Mouse (Mus musculus): ENCODE results near the gene Zscan2.
"Not testable (repeated sequence)": the region's sequence is repeated elsewhere in the genome, so short reads cannot be mapped to it uniquely, and the experiment has no call there.

Gene Zscan2

GRCm38 (mm10) chr7:80860729-80861274 is at the start of gene Zscan2:
Zscan2 (plus strand) TSS chr7:80860920.
- peak; percentile 95 for DNase-seq (ENCODE audit: low read depth)

DNA sequence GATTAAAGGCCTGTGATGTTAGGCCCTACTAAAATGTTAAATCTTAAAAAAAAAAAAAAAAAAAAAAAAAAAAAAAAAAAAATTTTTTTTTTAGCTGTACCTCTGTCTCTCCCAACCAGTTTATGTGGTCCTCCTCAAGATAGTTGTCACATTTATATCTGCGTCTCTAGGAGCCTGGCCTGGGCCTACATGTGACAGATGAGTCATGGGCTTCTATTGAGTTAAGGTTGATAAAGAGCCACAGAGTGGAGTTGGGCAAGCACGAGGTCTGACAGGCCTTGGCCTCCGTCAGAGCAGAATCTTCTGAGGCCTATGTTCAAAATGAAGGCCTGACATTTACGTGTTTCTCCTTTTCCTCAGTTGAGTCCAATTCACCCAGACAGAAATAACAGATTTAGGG is 47.3 kb upstream of the Zscan2 start:
- no peak for DNase-seq (ENCODE audit: low read depth)

DNA sequence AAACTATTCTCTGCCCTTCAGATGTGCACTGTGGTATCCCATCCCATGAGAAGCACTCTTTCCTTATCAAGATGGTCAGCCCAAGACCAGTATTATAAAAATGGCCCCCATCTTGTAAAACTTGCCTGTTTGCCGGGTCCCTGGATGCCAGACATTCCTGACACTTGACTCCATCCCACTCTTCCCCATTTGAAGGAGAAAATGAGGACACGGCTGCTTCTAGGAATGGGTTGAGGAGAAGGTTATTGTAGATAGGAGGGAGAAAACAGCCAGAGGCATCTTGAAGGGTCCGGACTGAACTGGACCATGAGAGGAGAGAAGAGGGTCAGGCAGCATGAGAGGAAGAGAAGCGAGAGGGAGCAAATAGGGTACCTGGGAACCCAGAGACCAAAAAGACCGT is 44.1 kb upstream of the Zscan2 start:
- no peak for DNase-seq (ENCODE audit: low read depth)

GRCm38 (mm10) chr7:80820838-80821237 is 39.9 kb upstream of the Zscan2 start:
- no peak for DNase-seq (ENCODE audit: low read depth)

DNA sequence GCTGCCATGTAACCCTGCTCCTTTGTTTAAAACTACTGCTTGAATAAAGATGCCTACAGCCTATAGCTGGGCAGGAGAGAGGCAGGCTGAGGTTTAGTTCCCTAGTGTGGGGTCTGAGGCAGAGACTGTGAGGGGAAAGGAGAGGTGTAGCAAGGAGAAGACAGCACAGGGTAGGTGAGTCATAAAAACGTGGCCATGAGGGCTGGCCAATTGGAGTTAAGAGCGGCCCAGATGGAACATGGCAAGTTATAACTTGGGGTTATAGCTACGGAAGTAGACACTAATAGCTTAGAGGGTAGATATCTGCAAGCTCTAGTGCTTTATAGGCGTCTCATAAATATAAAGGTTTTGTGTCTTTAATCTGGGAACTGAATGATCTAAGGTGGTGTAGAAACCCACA is 37.5 kb upstream of the Zscan2 start:
- DNase-seq (ENCODE audit: low read depth) = no peak

DNA sequence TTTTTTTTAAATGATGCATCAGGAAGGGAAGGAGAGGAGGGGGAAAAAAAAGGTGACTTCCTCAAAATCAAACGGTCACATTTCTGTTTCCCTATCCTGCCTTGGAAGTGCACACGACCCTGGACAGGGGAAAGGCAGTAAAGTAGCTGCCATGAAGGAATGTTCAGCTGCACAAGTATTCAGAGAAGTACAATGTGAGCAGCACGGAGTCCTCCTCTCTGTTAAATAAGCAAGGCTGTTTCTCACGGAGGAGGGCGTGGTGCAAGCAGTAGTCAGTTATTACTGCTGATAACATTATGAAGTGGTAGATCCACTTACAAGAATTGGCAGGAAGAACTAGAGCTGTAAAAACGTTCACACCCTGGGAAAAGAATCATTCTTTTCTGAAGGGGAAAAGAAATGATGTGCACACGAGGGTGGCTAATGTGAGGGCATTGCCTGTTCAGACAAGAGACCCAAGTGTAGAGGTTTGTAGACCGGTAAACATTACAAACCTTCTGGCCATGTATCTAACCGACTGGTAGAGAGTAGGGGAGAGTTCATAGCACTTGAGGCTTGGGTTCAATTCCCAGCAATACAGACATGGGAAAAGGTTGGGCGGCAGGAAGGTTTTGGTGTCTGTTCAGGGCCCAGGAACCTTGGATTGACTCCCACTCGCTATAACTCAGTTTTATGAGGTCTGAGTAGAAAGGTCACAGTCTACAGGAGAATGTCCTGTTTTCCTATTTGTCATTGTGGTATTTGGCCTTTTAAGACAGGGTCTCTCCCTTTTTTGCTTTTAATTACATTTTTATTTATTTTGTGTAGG is 36.6 kb upstream of the Zscan2 start:
- DNase-seq (ENCODE audit: low read depth) = no peak

DNA sequence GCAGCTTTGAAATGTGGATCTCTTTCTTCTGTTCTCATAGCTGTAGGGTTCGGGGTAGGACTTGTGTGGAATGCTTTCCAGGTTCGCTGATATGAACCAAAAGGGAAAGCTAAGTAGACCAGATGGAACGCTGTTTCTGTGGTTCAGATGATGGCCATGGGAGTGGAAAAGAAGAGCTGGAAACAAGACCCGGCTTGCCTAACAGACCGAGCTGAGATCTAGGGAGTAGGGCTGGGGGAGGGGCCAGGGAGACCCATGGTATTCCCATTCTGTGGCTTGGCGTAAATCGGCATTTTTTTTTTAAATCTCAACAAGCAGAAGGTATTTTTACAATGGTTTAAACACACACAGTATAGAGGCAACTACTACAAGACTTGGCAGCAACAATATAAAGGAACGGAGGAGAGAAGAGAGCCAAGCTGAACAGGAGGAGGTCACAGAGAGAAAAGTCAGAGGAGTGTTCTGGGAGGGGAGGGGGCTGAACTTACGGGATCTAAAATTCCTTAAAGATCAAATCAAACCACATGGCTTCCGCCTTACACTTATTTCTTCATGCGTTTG is 34.8 kb upstream of the Zscan2 start, which contains the start of gene Iqgap1:
TSS of gene Iqgap1 (minus strand) at position 132 of the 561 bp plus-strand sequence.
- DNase-seq (ENCODE audit: low read depth) = peak; percentile 69

DNA sequence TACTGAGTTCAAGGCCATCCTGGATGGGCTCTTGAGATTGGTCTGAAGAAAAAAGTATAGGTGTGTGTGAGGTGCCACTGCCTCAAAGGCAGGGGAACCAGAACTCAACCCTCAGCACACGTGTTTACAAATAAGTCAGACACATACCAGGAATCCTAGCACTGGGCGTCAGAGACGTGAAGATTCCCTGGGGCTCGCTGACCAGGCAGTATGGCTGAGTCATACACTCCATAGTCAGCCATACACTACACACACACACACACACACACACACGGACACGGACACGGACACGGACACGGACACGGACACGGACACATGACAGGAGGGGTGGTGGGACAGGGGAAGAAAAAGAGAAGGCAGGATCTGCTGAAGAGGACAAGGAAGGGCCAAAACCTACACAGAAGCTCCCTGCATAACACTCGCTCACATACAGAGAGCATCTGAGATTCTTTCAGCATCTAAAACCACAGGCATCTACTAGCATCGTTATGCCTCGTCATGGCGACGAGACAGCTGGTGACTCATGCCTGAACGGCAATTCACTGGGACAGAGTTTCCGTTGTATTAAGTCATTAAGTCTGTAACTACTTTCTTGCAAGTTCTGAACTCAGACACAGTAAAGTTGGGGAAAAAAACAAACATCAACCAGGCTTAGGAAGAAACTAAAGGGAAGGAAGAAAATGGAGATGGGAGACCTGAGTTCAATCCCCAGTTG is 32.4 kb upstream of the Zscan2 start:
- DNase-seq (ENCODE audit: low read depth) = peak; percentile 93

GRCm38 (mm10) chr7:80830193-80830803 is 30.4 kb upstream of the Zscan2 start:
- no peak for DNase-seq (ENCODE audit: low read depth)

GRCm38 (mm10) chr7:80832191-80832590 is 28.5 kb upstream of the Zscan2 start:
- DNase-seq (ENCODE audit: low read depth) = peak; percentile 63

DNA sequence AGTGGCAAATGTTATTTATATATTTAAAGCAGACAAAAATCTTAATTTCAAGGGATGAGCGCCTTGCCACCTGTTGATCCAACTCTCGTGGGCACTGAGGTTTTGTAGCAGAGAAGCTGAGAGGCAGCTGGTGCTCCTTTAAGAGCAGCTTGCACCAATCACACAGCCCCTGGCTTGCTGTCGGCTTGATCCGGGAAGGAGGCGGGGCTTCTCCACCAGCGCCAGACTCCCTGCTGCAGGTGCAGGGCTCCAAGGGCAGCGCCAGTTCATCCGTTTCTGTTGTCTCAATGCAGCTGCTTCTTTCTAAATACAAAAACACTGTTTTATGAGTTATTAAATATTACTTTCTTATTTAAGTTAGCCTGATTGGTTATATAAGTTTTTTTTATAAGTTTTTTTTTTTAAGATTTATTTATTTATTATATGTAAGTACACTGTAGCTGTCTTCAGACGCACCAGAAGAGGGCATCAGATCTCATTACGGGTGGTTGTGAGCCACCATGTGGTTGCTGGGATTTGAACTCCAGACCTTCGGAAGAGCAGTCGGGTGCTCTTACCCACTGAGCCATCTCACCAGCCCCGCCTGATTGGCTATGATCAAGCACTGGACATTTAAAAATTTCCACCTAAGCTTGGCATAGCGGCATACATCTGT is 27.6 kb upstream of the Zscan2 start:
- DNase-seq (ENCODE audit: low read depth) = not testable (repeated sequence)

DNA sequence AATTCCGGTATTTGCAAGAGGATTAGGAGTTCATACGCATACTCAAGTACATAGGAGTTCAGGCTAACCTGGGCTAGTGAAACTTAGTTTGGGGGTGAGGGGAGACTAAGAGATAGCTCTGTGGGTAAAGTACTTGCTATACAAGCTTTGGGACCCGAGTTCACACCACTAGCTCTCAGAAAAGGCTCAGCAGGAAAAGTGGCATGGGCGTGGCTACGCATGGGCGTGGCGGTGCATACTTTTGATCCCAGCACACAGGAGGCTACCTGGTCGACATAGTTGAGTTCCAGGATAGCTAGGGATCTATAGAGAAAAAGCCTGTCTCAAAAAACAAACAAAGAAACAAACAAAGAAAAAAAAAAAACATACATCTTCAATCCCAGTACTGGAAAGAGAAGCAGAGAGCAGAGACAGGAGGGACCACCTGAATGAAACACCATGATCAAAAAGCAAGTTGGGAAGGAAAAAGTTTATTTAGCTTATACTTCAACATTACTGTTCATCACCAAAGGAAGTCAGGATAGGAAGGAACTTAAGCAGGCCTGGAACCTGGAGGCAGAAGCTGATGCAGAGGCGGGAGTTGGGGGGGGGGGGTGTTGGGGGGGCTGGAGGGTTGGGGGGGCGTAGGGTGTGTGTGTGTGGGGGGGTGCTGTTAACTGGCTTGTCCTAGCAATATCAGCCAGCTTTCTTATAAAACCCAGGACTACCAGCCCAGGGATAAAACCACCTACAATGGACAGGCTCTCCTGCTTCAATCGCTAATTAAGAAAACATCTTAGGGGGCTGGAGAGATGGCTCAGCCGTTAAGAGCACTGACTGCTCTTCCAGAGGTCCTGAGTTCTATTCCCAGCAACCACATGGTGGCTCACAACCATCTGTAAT is 26.8 kb upstream of the Zscan2 start:
- DNase-seq (ENCODE audit: low read depth) = no peak

- peak; percentile 85 for DNase-seq (ENCODE audit: low read depth)
These were observed 24.6 kb upstream of the Zscan2 start for GRCm38 (mm10) chr7:80835984-80836652.

- peak; percentile 91 for DNase-seq (ENCODE audit: low read depth)
These were observed 23.0 kb upstream of the Zscan2 start for GRCm38 (mm10) chr7:80837736-80838135.

DNA sequence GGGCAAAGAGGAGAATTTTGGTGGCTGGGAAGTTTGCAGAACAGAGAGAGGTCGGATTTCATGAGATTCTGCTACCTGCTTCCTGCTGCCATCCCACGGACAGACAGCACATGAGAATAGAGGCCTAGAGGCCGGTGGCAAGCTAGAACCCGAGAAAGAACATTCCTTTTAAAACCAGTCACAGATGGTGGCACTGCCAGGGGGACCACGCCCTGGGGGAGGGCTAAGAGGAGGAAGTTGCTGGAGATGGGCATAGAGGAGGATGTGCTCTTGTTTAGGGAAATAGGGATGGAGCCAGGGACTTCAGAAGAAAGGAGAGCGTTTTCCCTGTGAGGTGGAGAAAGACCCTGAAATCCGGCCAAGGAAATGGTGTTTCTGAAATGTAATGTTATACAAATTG is 22.5 kb upstream of the Zscan2 start:
- DNase-seq (ENCODE audit: low read depth) = peak; percentile 60

DNA sequence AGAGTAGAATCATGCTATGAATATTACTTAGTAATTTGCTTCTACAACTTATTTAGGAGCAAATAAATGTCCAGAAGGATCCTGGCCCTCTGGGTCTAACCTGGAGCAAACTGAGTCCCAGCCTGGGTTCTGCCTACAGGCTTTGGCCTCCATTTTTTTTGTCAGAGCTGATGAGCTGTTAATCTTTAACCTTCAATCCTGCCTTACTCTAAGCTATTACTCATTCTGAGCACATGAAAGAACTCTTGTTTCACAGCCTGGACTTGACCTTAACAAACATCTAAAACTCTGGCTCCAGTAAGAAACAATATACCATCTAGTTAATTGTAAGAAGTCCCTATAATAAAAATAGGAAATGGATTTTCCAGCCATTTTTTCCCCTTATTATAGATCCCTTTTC is 21.0 kb upstream of the Zscan2 start:
- no peak for DNase-seq (ENCODE audit: low read depth)

GRCm38 (mm10) chr7:80840241-80840640 is 20.5 kb upstream of the Zscan2 start:
- no peak for DNase-seq (ENCODE audit: low read depth)

GRCm38 (mm10) chr7:80840937-80841336 is 19.8 kb upstream of the Zscan2 start:
- peak; percentile 93 for DNase-seq (ENCODE audit: low read depth)

DNA sequence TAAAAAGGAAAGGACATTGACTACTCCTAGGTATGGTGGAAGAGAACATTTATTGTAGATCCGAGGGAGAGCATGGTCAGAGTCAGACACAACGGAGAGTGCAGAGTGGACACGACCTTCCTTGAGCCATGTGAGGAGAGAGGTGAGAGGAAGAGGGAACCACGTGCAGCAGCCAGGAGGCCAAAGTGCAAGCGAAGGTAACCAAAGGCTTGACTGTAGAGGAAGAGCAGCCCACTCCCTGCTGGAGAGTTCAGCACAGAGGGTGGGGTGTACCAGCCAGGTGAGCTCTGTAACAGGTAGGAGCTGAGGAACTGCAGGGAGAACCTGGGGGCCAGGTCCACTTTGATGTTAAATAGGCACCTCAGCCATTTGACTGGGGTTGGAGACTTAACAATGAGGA is 18.6 kb upstream of the Zscan2 start:
- no peak for DNase-seq (ENCODE audit: low read depth)

DNA sequence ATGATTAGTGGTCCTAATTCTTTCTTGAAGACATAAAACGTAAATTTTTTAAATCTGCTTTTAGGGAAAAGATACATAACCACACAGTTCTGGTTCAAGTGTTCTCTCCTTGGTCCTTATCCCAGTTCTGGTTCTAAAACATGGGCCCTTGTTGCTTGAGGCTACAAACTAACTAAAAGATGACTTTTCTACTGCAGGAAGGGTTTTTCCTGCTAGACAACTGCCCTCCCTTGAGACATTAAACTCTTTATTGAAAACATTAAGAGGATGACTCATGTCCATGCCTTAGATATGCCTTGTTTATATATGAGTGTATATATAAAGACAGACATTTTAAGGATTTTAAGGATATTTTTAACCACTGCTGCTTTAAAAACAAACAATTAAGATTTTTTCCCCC is 17.5 kb upstream of the Zscan2 start:
- DNase-seq (ENCODE audit: low read depth) = peak; percentile 80

Data from NIH3T3 (cell line).